Mouse (Mus musculus): Measurements from ENCODE around the gene Hadha. TPM values are rescaled to one million over a fixed set of nuclear protein-coding genes. Genes with fewer than 3 reads are reported as not detected.
A peak's percentile ranks its signal among the peaks of the same experiment; 100 is the strongest.

The Hadha gene
- polyA plus RNA-seq, 1 experiment from 2014 or later = 93.9 TPM

- H3K36me3 ChIP-seq = no peaks in the 10 kb centered on the region
- DNase-seq (ENCODE audit: low spot score) = peak; percentile 58
- peaks cover 68% of the 10 kb centered on the region for H3K27me3 ChIP-seq (ENCODE audit: insufficient read depth, poor library complexity, severe bottlenecking)
- 1% methylated on average over 29 of the region's 29 CpGs for WGBS
- H3K27ac ChIP-seq = peak within 1 kb of the TSS; percentile 93
- no peaks in the 10 kb centered on the region for H3K9me3 ChIP-seq
- peaks cover 62% of the 10 kb centered on the region for H3K4me1 ChIP-seq (replicated peaks)
- peak within 1 kb of the TSS; percentile 60 for H3K4me3 ChIP-seq
Measured at GRCm38 (mm10) chr5:30105668-30106300, 49.2 kb downstream of the Hadha start, which contains the start of gene 3110082J24Rik. Gene 3110082J24Rik, minus strand, starts transcription at chr5:30106086.

- H3K4me3 ChIP-seq = peak within 1 kb of the TSS; percentile 60
- under 1% methylated on average over 65 of the region's 65 CpGs for WGBS
- DNase-seq (ENCODE audit: low spot score) = peak; percentile 64
- H3K27ac ChIP-seq = peak within 1 kb of the TSS; percentile 93
- H3K4me1 ChIP-seq (replicated peaks) = peaks cover 55% of the 10 kb centered on the region
- H3K27me3 ChIP-seq (ENCODE audit: insufficient read depth, poor library complexity, severe bottlenecking) = peaks cover 65% of the 10 kb centered on the region
- no peaks in the 10 kb centered on the region for H3K36me3 ChIP-seq
- H3K9me3 ChIP-seq = no peaks in the 10 kb centered on the region
Measured at GRCm38 (mm10) chr5:30104841-30105667, 49.9 kb downstream of the Hadha start, which contains the start of gene Garem2. Gene Garem2, plus strand, starts transcription at chr5:30105161.

- no peaks in the 10 kb centered on the region for H3K36me3 ChIP-seq
- peaks cover 59% of the 10 kb centered on the region for H3K27me3 ChIP-seq (ENCODE audit: insufficient read depth, poor library complexity, severe bottlenecking)
- DNase-seq (ENCODE audit: low spot score) = peak; percentile 78
- 2% methylated on average over 12 of the region's 12 CpGs for WGBS
- peak overlapping the region; percentile 60 for H3K4me3 ChIP-seq
- no peak overlapping the region; the same call in 1 of the 2 replicates for H3K27ac ChIP-seq
- H3K9me3 ChIP-seq = no peaks in the 10 kb centered on the region
- peaks cover 48% of the 10 kb centered on the region for H3K4me1 ChIP-seq (replicated peaks)
Measured at GRCm38 (mm10) chr5:30104339-30104738, 50.6 kb downstream of the Hadha start.

- H3K36me3 ChIP-seq = no peaks in the 10 kb centered on the region
- H3K27me3 ChIP-seq (ENCODE audit: insufficient read depth, poor library complexity, severe bottlenecking) = peaks cover 50% of the 10 kb centered on the region
- H3K27ac ChIP-seq = no peak overlapping the region
- DNase-seq (ENCODE audit: low spot score) = no peak
- H3K4me3 ChIP-seq = no peak overlapping the region
- 87% methylated on average over 3 of the region's 3 CpGs for WGBS
- H3K9me3 ChIP-seq = no peaks in the 10 kb centered on the region
- peaks cover 38% of the 10 kb centered on the region for H3K4me1 ChIP-seq (replicated peaks)
Measured at GRCm38 (mm10) chr5:30103340-30103739, 51.6 kb downstream of the Hadha start.

GRCm38 (mm10) chr5:30098260-30098659, 56.7 kb downstream of the Hadha start:
- H3K4me1 ChIP-seq (replicated peaks) = no peaks in the 10 kb centered on the region
- DNase-seq (ENCODE audit: low spot score) = no peak
- H3K27ac ChIP-seq = no peak overlapping the region
- WGBS = 88% methylated on average over 1 of the region's 1 CpGs
- H3K27me3 ChIP-seq (ENCODE audit: insufficient read depth, poor library complexity, severe bottlenecking) = peaks cover 1% of the 10 kb centered on the region; the same call in 1 of the 2 replicates
- no peak overlapping the region for H3K4me3 ChIP-seq
- H3K9me3 ChIP-seq = no peaks in the 10 kb centered on the region
- H3K36me3 ChIP-seq = no peaks in the 10 kb centered on the region

- DNase-seq (ENCODE audit: low spot score) = no peak
- Histone ChIP-seq H3K27ac (no peak overlapping the region), H3K9me3 (no peaks in the 10 kb centered on the region), H3K4me3 (no peak overlapping the region), H3K4me1 (replicated peaks) (no peaks in the 10 kb centered on the region), H3K36me3 (no peaks in the 10 kb centered on the region), H3K27me3 (ENCODE audit: insufficient read depth, poor library complexity, severe bottlenecking) (no peaks in the 10 kb centered on the region)
- WGBS = 78% methylated on average over 6 of the region's 6 CpGs
Measured at GRCm38 (mm10) chr5:30095731-30096130, 59.2 kb downstream of the Hadha start.

- no peaks in the 10 kb centered on the region for H3K4me1 ChIP-seq (replicated peaks)
- no peak overlapping the region for H3K4me3 ChIP-seq
- no peak for DNase-seq (ENCODE audit: low spot score)
- no peaks in the 10 kb centered on the region for H3K9me3 ChIP-seq
- WGBS = 65% methylated on average over 2 of the region's 2 CpGs
- no peaks in the 10 kb centered on the region for H3K27me3 ChIP-seq (ENCODE audit: insufficient read depth, poor library complexity, severe bottlenecking)
- H3K36me3 ChIP-seq = no peaks in the 10 kb centered on the region
- no peak overlapping the region for H3K27ac ChIP-seq
Measured at GRCm38 (mm10) chr5:30094399-30094798, 60.6 kb downstream of the Hadha start.

- H3K27ac ChIP-seq = no peak overlapping the region
- no peaks in the 10 kb centered on the region for H3K27me3 ChIP-seq (ENCODE audit: insufficient read depth, poor library complexity, severe bottlenecking)
- 63% methylated on average over 13 of the region's 13 CpGs for WGBS
- no peaks in the 10 kb centered on the region for H3K9me3 ChIP-seq
- H3K4me1 ChIP-seq (replicated peaks) = no peaks in the 10 kb centered on the region
- H3K36me3 ChIP-seq = no peaks in the 10 kb centered on the region
- DNase-seq (ENCODE audit: low spot score) = no peak
- H3K4me3 ChIP-seq = no peak overlapping the region
Measured at GRCm38 (mm10) chr5:30092701-30093100, 62.3 kb downstream of the Hadha start.

GRCm38 (mm10) chr5:30072825-30073821, 81.8 kb downstream of the Hadha start, which contains the start of gene Tyms:
Gene Tyms, minus strand, starts transcription at chr5:30073617.
- peak within 1 kb of the TSS; percentile 94 for H3K27ac ChIP-seq
- no peaks in the 10 kb centered on the region for H3K9me3 ChIP-seq
- peaks cover 15% of the 10 kb centered on the region for H3K4me1 ChIP-seq (replicated peaks)
- WGBS = 1% methylated on average over 45 of the region's 45 CpGs
- H3K4me3 ChIP-seq = peak within 1 kb of the TSS; percentile 82
- H3K27me3 ChIP-seq (ENCODE audit: insufficient read depth, poor library complexity, severe bottlenecking) = no peaks in the 10 kb centered on the region
- H3K36me3 ChIP-seq = peaks cover 36% of the 10 kb centered on the region
- peak; percentile 89 for DNase-seq (ENCODE audit: low spot score)

- peaks cover 44% of the 10 kb centered on the region for H3K36me3 ChIP-seq
- H3K4me3 ChIP-seq = peak overlapping the region; percentile 82
- peaks cover 15% of the 10 kb centered on the region for H3K4me1 ChIP-seq (replicated peaks)
- H3K27me3 ChIP-seq (ENCODE audit: insufficient read depth, poor library complexity, severe bottlenecking) = no peaks in the 10 kb centered on the region
- no peak for DNase-seq (ENCODE audit: low spot score)
- peak overlapping the region; percentile 94 for H3K27ac ChIP-seq
- WGBS = 65% methylated on average over 3 of the region's 3 CpGs
- no peaks in the 10 kb centered on the region for H3K9me3 ChIP-seq
Measured at GRCm38 (mm10) chr5:30072377-30072776, 82.6 kb downstream of the Hadha start.

- Histone ChIP-seq H3K9me3 (no peaks in the 10 kb centered on the region), H3K4me3 (peak overlapping the region; percentile 82), H3K4me1 (replicated peaks) (peaks cover 15% of the 10 kb centered on the region), H3K27me3 (ENCODE audit: insufficient read depth, poor library complexity, severe bottlenecking) (no peaks in the 10 kb centered on the region), H3K36me3 (peaks cover 51% of the 10 kb centered on the region), H3K27ac (no peak overlapping the region)
- WGBS = 84% methylated on average over 6 of the region's 6 CpGs
- no peak for DNase-seq (ENCODE audit: low spot score)
Measured at GRCm38 (mm10) chr5:30071677-30072076, 83.3 kb downstream of the Hadha start.
